Mouse (Mus musculus): ENCODE results near the gene Podxl. TPM values are rescaled to one million over a fixed set of nuclear protein-coding genes. Genes with fewer than 3 reads are reported as not detected.
A peak's percentile ranks its signal among the peaks of the same experiment; 100 is the strongest.

The Podxl gene
- polyA plus RNA-seq (2012; rRNA removed), result 8.3 and 8.9 TPM in 2 replicates
- 5.8 and 6.0 TPM in 2 replicates for polyA plus RNA-seq (2014; fragmentation: Nextera tagmentation; extraction: Ambion mirVana)

DNA sequence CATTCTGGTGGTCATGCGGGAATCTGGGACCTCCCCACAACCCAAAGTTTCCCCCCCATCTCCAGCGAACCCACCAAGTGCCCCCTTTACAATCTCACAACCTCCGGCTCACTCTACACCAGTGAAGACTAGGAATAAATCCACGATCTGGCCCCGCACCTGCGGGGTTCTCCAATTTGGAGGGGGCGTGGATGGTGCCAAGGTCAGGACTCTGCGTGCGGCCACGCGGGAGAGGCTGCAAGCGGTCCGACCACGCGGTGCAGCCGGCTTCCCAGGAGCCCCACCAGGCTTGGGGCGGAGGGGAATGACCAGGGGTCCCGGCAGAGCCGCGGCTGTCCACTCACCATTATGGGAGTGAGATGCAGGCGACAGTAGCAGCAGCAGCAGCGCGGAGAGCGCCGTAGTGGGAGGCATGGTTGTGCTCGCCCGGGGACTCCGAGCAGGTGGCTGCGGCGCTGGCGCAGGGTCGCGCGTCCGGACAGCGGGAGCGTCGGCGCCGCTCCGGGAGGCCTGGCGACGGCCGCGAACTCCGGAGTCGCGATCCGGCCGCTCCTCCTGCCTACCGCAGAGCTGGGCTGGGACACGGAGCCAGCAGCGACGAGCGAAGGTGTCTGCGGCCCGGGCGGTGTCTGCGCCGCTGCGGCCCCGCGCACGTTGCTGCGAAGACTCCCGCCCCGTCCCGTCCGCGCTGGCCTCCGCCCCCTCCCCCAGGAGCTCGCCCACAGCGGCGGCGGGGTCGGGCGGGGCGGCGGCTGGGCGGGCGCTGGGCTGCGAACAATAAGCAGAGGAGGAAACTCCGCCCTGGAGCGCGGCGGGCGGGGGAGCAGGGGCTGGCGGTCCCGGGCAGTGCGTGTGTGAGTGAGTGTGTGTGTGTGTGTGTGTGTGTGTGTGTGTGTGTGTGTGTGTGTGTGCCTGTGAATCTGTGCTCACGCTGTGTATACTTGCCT lies at the start of gene Podxl:
Gene Podxl, minus strand, starts transcription at position 747 of the 947 bp plus-strand sequence.
- Histone ChIP-seq H3K4me1 (ENCODE audit: control insufficient read depth, insufficient read depth, low read length) (peaks cover 8% of the 10 kb centered on the region), H3K27me3 (ENCODE audit: control insufficient read depth, insufficient read depth, low read length) (peaks cover 61% of the 10 kb centered on the region), H3K4me2 (replicated peaks; ENCODE audit: low read depth, low read length, severe bottlenecking) (peak within 1 kb of the TSS; percentile 94), H3K9ac (ENCODE audit: low read depth, low read length, severe bottlenecking) (peak within 1 kb of the TSS; percentile 54), H3K36me3 (ENCODE audit: control insufficient read depth, insufficient read depth, low read length) (no peaks in the 10 kb centered on the region), H3K27ac (replicated peaks; ENCODE audit: low read depth, low read length) (no peak within 1 kb of the TSS), H3K4me3 (replicated peaks; ENCODE audit: low read length) (peak within 1 kb of the TSS; percentile 59), H3K9me3 (ENCODE audit: control insufficient read depth, low read length) (no peaks in the 10 kb centered on the region)
- TF ChIP-seq POLR2A (IDR thresholded peaks at IDR 0.05; ENCODE audit: borderline replicate concordance, extremely low read depth, insufficient read depth, insufficient read length), result no peak
- DNase-seq (ENCODE audit: low spot score) (peak; percentile 44), ATAC-seq (ENCODE audit: low FRiP score, low read depth) (peak; percentile 81)
- under 1% methylated on average over 70 of the region's 91 CpGs for WGBS

DNA sequence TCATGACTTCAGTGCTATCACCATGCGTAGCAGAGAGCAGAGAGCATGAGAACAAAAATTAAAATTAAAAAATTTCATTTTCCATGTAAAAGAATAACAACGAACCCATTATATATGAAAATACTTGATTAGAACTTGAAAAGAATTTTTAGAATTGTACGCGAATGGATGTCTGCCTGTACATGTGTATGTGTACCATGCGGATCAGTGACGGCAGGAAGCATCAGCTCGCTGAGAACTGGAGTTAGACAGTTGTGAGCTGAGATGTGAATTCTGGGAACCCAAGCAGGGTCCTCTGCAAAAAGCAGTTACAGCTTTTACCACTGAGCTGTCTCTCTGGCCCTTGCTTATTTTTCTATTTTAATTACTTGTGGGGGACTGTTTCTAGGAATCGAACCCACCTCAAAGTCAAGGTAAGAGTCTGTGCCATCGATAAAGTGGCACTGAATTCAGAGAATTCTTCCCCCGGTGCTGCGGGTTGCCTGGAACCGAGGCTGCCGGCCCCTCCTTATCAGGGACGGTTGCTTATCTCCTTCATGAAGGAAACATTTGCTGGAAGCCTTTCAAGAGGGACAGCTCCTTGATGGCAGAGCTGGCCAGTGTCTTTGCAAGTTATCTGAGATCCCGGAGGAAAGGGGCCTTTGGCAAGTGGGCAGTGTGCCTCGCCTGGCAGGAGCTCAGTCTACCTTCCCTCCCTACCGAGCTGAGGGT lies 48.9 kb upstream of the Podxl start:
- H3K9ac ChIP-seq (ENCODE audit: low read depth, low read length, severe bottlenecking), result no peak overlapping the region
- no peaks in the 10 kb centered on the region for H3K27me3 ChIP-seq (ENCODE audit: control insufficient read depth, insufficient read depth, low read length)
- TF ChIP-seq POLR2A (IDR thresholded peaks at IDR 0.05; ENCODE audit: borderline replicate concordance, extremely low read depth, insufficient read depth, insufficient read length), result no peak
- H3K4me1 ChIP-seq (ENCODE audit: control insufficient read depth, insufficient read depth, low read length), result no peaks in the 10 kb centered on the region
- no peak overlapping the region for H3K4me2 ChIP-seq (replicated peaks; ENCODE audit: low read depth, low read length, severe bottlenecking)
- ATAC-seq (ENCODE audit: low FRiP score, low read depth) (no peak), DNase-seq (ENCODE audit: low spot score) (no peak)
- WGBS, result 77% methylated on average over 17 of the region's 17 CpGs
- no peak overlapping the region for H3K27ac ChIP-seq (replicated peaks; ENCODE audit: low read depth, low read length)
- H3K36me3 ChIP-seq (ENCODE audit: control insufficient read depth, insufficient read depth, low read length), result no peaks in the 10 kb centered on the region
- H3K9me3 ChIP-seq (ENCODE audit: control insufficient read depth, low read length), result no peaks in the 10 kb centered on the region
- no peak overlapping the region for H3K4me3 ChIP-seq (replicated peaks; ENCODE audit: low read length)

DNA sequence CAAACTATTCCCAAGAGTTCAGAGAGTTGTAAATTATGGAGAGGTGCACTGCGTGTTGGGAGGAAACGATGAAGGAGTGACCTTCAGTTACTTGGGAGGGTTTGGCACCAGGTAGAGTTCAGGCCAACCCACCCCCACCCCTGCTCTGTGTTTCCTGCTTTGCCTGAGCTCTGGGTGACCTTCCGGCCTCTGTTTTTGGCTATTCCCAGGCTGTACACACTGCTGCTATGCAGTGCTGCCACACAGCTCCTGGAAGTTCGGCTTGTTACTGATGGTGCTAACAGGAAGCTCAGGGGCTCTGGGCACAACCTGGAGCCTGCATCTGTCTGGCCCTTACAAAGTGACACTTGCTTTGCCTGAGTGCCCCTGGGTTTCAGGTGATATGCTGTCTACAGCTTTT lies 42.6 kb upstream of the Podxl start:
- H3K27me3 ChIP-seq (ENCODE audit: control insufficient read depth, insufficient read depth, low read length), result no peaks in the 10 kb centered on the region
- WGBS, result 73% methylated on average over 4 of the region's 4 CpGs
- no peak overlapping the region for H3K4me2 ChIP-seq (replicated peaks; ENCODE audit: low read depth, low read length, severe bottlenecking)
- no peak overlapping the region for H3K4me3 ChIP-seq (replicated peaks; ENCODE audit: low read length)
- no peak overlapping the region for H3K27ac ChIP-seq (replicated peaks; ENCODE audit: low read depth, low read length)
- no peak overlapping the region for H3K9ac ChIP-seq (ENCODE audit: low read depth, low read length, severe bottlenecking)
- DNase-seq (ENCODE audit: low spot score) (no peak), ATAC-seq (ENCODE audit: low FRiP score, low read depth) (no peak)
- no peaks in the 10 kb centered on the region for H3K36me3 ChIP-seq (ENCODE audit: control insufficient read depth, insufficient read depth, low read length)
- no peak for TF ChIP-seq POLR2A (IDR thresholded peaks at IDR 0.05; ENCODE audit: borderline replicate concordance, extremely low read depth, insufficient read depth, insufficient read length)
- H3K9me3 ChIP-seq (ENCODE audit: control insufficient read depth, low read length), result no peaks in the 10 kb centered on the region
- H3K4me1 ChIP-seq (ENCODE audit: control insufficient read depth, insufficient read depth, low read length), result peaks cover under 1% of the 10 kb centered on the region; the same call in 1 of the 2 replicates

DNA sequence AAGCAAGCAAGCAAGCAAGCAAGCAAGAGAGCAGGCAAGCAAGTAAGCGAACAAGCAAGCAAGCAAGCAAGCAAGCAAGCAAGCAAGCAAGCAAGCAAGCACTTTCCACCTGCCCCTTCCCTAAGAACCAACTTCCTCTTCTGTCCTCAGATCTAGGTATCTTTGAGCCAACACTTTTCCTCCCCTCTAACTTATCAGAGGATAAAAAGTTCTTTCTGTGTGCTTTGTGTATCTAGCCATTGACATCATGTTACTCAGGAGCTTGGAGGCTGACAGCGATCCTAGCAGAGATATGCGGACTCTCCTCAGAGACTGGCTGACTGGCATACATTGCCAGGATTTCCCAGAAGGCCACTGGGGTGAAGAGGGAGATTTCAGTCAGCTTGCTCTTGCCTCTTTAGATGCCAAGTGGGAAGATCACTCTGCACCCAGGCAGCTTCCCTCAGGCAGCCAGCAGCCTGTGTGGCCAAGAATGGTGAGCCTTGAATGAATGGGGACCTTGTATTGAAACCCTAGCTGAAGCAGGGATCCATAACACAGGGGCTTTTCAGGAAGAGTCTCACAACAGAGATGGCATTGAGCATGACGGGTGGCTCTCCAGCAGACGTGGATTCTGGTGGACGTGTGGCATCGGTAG lies 41.0 kb upstream of the Podxl start:
- Histone ChIP-seq H3K4me3 (replicated peaks; ENCODE audit: low read length) (no peak overlapping the region), H3K9ac (ENCODE audit: low read depth, low read length, severe bottlenecking) (no peak overlapping the region), H3K27me3 (ENCODE audit: control insufficient read depth, insufficient read depth, low read length) (no peaks in the 10 kb centered on the region), H3K4me2 (replicated peaks; ENCODE audit: low read depth, low read length, severe bottlenecking) (no peak overlapping the region), H3K9me3 (ENCODE audit: control insufficient read depth, low read length) (no peaks in the 10 kb centered on the region), H3K4me1 (ENCODE audit: control insufficient read depth, insufficient read depth, low read length) (peaks cover 16% of the 10 kb centered on the region; the same call in 1 of the 2 replicates), H3K36me3 (ENCODE audit: control insufficient read depth, insufficient read depth, low read length) (no peaks in the 10 kb centered on the region), H3K27ac (replicated peaks; ENCODE audit: low read depth, low read length) (no peak overlapping the region)
- WGBS, result 88% methylated on average over 7 of the region's 7 CpGs
- ATAC-seq (ENCODE audit: low FRiP score, low read depth) (no peak), DNase-seq (ENCODE audit: low spot score) (no peak)
- no peak for TF ChIP-seq POLR2A (IDR thresholded peaks at IDR 0.05; ENCODE audit: borderline replicate concordance, extremely low read depth, insufficient read depth, insufficient read length)

DNA sequence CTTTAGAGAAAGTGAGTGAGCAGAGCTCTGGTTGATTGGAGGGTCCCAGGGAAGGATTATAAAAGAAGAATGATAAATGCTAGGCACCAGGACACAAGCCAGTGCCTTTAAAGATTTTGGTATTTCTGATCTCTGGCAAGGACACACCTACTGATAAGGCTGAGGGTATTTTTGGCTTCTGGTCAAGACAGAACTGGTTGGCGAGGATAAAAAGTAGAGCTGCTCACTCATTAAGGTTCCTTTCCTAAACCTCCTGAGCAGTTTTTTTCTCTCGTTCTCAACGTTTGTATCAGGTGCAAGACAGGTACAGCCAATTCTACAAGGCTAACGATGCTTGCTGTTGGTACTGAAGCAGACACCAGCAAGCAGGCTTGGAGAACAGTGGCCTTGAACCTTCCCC lies 38.7 kb upstream of the Podxl start:
- Histone ChIP-seq H3K9ac (ENCODE audit: low read depth, low read length, severe bottlenecking) (no peak overlapping the region), H3K36me3 (ENCODE audit: control insufficient read depth, insufficient read depth, low read length) (no peaks in the 10 kb centered on the region), H3K4me1 (ENCODE audit: control insufficient read depth, insufficient read depth, low read length) (peaks cover 20% of the 10 kb centered on the region; the same call in 1 of the 2 replicates), H3K4me2 (replicated peaks; ENCODE audit: low read depth, low read length, severe bottlenecking) (no peak overlapping the region), H3K27ac (replicated peaks; ENCODE audit: low read depth, low read length) (no peak overlapping the region), H3K4me3 (replicated peaks; ENCODE audit: low read length) (no peak overlapping the region), H3K9me3 (ENCODE audit: control insufficient read depth, low read length) (no peaks in the 10 kb centered on the region), H3K27me3 (ENCODE audit: control insufficient read depth, insufficient read depth, low read length) (no peaks in the 10 kb centered on the region)
- DNase-seq (ENCODE audit: low spot score), result no peak
- 85% methylated on average over 4 of the region's 4 CpGs for WGBS
- ATAC-seq (ENCODE audit: low FRiP score, low read depth), result no peak
- TF ChIP-seq POLR2A (IDR thresholded peaks at IDR 0.05; ENCODE audit: borderline replicate concordance, extremely low read depth, insufficient read depth, insufficient read length), result no peak
